Mouse (Mus musculus): ENCODE measurements around the gene Mgrn1.
A peak's percentile ranks its signal among the peaks of the same experiment; 100 is the strongest.

Mgrn1 gene

GRCm38 (mm10) chr16:4879101-4879707 lies 6.8 kb upstream of the Mgrn1 start:
- DNase-seq (ENCODE audit: low spot score): no peak

DNA sequence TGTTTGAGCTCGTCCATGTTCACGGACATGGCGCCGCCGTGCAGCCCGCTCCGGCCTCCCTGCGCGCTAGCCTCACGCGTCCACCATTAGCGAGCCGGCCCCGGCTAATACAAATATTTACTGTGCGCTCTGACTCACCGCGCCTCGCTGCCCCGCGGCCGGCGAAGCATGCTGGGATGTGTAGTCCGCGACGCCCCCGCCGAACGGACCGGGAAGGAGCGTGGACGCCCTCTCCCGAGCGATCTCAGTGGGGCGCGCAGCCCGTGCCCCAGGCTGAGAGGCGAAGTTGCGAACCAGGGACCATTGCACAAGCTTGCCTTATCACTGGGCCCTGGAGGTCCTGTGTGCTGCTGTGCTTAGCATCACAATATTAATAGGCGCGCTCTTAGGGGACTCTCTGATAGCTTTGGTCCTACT lies 6.3 kb upstream of the Mgrn1 start:
- peak; percentile 86 for DNase-seq (ENCODE audit: low spot score)

- peak; percentile 99 for DNase-seq (ENCODE audit: low spot score)
Observed at GRCm38 (mm10) chr16:4880136-4880825, 5.8 kb upstream of the Mgrn1 start, which contains the start of gene Ubald1. Gene Ubald1 (minus strand): TSS chr16:4880315.

DNA sequence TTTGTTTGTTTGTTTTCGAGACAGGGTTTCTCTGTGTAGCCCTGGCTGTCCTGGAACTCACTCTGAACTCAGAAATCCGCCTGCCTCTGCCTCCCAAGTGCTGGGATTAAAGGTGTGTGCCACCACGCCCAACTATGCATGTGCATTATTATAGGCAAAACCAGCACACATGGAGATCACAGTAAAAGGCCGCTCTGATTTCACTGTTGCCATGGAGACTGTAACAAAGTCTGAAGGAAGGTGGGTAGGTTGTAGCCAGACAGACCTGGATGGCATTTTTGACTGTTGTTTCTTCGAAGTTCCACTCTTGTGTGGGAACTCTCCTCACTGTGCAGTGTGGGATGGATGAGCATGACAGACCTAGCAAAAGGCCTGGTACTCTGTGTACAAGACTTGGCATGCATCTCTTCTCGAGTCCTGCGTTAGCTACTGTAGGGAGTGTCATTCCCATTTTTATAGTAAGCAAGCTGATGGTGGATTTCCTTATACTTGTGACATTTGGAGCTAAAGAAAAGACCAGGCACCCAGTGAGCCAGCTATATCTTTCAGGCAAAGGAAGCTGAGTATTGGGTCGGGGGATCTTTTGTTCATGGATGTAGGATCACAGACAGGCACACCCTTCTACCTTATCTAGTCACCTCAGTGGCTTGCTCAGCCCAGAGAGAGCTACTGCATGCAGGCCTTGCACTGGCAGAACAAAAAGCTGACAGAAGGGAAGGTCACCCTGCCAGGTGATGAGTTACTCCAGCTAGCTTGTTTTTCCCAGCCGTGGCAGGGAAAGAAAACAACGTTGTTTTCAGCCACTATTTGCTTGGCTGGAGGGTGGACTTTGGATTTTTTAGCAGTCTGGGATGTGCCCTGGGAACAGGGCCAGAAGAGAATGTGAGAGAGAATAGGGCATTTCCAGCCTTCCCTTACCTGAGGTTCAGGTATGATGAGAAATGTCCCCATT lies 4.4 kb upstream of the Mgrn1 start:
- DNase-seq (ENCODE audit: low spot score): no peak

DNA sequence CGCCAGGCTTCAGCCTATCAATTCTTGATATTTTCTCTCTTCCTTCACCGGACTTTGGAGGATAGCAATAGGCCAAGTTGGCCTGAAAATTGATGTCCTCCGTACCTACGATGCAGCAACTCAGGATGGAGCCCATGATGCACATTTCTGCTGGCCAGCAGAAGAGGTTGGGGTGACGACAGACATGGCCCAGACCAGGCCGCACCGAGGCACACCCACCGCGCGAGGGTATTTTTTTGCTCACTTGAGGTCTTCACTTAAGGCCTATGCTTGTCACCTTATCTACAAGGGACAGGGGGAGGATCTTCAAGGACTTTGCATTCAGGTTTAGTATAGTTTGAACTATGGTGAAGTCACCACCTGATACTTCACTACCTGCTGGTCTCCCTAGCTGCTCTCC lies 1.1 kb upstream of the Mgrn1 start:
- DNase-seq (ENCODE audit: low spot score): no peak

DNA sequence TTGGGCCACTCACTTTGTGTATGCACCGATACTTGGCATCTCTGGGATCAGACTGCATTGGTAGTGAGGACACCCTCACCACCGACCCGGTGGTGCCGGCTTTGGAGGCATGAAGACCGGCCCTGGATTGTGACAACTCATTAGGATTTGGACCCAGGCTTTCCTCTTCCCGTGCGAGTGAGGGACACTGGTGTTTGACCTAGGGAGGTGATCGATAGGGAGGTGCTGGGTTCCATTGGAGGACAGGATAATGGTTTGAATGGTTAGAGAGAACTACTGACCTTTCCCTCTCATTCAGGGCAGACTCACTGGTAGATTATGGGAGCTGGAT lies 606 bp downstream of the Mgrn1 start:
- DNase-seq (ENCODE audit: low spot score): no peak

DNA sequence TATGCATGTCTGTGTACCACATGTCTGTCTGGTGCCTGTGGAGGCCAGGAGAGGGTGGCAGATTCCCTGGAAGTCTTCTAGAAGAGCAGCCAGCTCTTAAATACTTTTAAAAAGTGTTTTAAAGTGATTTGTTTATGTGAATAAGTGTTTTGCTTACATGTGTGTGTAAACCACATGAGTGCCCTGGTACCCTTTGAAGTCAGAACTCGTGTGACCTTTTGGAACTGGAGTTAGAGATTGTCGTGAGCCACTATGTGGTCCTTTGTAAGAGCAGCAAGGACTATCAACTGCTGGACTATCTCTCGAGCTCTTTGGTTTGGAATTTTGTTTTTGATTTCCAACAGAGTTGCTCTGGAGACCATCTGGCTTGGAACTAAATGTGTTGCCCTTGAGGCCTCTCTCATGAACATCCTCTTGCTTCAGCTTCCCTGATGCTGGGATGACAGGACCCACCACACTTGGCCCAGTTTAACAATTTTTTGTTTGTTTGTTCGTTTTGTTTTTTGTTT lies 4.2 kb downstream of the Mgrn1 start:
- no peak for DNase-seq (ENCODE audit: low spot score)

DNA sequence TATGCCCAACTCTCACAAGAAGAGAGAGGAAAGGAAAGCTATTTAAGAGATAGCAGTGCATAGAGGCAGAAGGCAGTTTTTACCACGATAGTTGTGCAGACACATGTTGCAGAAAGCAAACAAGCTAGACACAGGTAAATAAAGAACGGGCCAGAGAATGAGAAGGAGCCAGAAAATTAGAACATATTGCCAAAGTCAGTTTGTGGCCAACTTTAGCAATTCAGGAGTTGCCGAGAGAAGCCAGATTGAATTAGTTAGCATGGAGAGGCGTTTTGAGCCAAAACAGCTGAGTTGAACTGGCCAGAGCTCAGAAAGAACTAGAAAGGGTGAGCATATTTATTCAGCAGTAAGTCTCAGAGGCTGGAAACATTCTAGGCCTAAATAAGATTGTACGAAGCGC lies 6.1 kb downstream of the Mgrn1 start:
- DNase-seq (ENCODE audit: low spot score): no peak

DNA sequence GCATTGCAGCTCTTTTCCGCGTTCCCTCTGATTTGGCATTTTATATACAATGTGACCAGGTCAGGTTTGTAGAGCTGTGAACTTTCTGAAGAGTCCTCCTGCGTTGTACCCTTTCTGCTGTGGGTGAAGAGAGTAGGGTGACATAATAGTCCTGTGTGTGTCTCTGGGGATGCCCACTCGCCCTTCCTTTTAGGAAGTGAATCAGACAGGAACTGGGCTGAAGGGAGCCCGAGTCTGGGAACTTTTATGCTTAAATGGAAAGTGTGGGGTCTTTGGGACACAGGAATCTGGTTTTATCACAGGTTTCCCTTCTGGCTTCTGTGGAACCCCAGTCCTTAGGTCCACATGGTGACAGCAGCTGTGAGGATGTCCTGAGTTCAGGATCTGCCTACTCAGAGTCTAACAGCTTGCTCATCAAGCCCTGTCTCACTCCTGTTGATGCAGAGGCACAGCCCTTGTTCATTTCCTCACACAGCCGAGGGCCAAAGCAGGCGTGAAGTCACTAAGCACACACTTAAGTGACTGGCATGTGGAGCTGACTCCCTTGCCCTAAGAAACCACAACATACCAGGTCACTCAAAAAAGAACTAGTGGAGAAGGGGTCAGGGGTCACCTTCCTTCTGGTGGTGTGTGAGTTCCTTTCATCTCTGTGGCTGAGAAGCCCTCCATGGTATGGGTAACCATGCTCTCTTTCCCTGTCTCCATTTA lies 8.3 kb downstream of the Mgrn1 start:
- no peak for DNase-seq (ENCODE audit: low spot score)

- no peak for DNase-seq (ENCODE audit: low spot score)
Observed at GRCm38 (mm10) chr16:4896249-4897027, 10.4 kb downstream of the Mgrn1 start.

- no peak for DNase-seq (ENCODE audit: low spot score)
Observed at GRCm38 (mm10) chr16:4897146-4897730, 11.2 kb downstream of the Mgrn1 start.

DNA sequence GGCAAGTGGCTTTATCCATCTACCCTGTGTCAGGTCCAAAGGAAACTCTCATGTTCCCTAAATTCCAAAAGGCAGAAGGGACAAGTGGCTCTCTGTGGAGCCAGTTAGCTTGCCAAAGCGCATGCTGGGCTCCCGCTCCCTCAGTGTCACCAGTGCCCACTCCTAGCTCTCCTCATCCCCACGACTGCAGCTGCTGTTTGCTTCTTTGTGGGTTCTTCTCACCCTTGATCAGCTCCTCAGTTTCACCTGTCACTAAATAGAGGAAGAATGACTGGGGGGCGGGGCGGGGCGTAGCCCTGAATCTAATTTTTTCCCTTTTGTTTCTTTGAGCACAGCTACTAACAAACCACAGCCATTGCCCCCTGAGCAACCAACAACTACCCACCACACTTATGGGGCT lies 12.8 kb downstream of the Mgrn1 start:
- DNase-seq (ENCODE audit: low spot score): no peak

GRCm38 (mm10) chr16:4899711-4900110 lies 13.7 kb downstream of the Mgrn1 start:
- DNase-seq (ENCODE audit: low spot score): no peak

- no peak for DNase-seq (ENCODE audit: low spot score)
Observed at GRCm38 (mm10) chr16:4901167-4901566, 15.1 kb downstream of the Mgrn1 start.

DNA sequence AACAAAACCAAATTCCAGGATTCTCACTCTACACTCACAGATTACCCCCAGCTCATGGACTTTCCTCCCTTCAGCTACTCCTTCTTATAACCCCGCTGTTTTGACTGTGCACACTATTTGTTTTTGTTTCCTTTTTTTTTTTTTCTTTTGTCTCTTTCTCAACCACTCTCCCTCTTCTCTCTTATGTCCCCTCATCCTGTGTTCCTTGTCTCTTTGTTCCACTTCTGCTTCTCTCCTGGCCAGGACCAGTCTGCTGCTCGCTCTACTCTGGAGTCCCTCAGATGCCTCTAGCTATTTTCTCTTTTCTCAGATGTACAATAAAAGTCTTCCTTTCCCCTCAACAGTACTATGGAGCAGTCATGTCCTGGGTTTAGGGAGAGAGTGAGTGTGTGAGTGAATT lies 16.3 kb downstream of the Mgrn1 start:
- no peak for DNase-seq (ENCODE audit: low spot score)

GRCm38 (mm10) chr16:4903491-4904102 lies 17.5 kb downstream of the Mgrn1 start:
- no peak for DNase-seq (ENCODE audit: low spot score)

DNA sequence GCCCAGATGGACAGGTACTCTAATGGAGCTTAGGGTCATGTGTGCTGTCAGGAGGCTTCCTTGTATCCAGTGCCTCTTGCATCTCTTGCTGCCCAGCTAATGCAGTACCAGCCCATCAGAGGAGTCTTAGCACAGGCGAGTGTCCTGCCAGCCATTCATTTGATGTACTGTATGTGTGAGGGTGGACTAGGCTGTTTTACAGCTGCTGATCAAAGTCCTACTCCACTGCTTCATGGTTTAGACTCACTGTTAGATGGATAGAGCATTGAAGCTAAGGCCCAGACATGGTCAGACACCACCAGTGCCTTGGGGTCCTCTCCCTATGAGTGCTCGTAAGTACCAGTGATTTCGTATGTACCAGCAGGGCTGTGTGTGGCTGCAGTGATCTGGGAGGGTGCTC lies 18.8 kb downstream of the Mgrn1 start:
- no peak for DNase-seq (ENCODE audit: low spot score)

DNA sequence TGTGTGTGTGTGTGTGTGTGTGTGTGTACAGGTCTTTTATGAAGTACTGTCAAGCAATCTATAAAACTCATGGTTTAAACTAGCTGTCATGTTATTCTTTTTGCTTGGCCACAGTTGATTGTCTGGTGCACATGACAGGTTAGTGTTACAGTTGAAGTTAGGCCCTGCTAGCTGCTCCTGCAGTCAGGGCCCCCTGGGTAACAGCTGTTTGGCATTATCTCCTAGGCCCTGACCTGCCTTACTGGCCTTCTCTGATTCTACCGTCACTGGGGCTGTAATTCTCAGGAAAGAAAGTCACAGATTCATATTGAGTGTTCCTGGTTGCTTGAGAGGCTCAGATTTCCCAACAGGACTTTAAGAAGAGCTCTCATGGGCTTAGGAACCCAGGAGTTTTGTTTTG lies 19.5 kb downstream of the Mgrn1 start:
- no peak for DNase-seq (ENCODE audit: low spot score)

- DNase-seq (ENCODE audit: low spot score): no peak
Observed at GRCm38 (mm10) chr16:4906559-4906958, 20.5 kb downstream of the Mgrn1 start.

- DNase-seq (ENCODE audit: low spot score): no peak
Observed at GRCm38 (mm10) chr16:4907386-4907785, 21.3 kb downstream of the Mgrn1 start.

Measured in left cerebral cortex, adult 11 months (tissue).